Mouse (Mus musculus): Measurements from ENCODE around the gene Setd1a. TPM values are rescaled to one million over a fixed set of nuclear protein-coding genes. Genes with fewer than 3 reads are reported as not detected.
"Not testable (repeated sequence)": the region's sequence is repeated elsewhere in the genome, so short reads cannot be mapped to it uniquely, and the experiment has no call there.

Gene Setd1a
- total RNA-seq, 2 experiments from 2014 or later: 7.7 to 35.2 TPM

DNA sequence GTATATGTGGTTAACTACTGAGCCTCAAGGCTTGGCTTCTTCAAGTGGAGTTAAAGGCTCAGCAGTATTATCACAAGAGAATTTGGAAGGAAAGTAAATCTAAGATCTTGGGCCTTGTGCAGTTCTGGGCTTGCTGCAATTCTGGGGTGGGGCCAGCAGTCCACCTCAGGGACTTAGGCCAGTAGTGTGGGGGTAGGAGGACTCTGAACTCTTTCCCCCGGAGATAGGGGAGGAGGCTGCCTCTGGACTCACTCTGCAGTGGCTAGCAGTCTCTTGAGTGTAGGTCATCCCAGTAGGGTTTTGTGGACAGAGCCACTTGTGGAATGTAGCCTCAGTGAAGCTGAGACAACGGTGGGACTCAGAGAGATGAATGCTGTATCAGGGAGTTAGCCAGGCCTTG lies 10.7 kb upstream of the Setd1a start:
- no peak for ATAC-seq (ENCODE audit: poor library complexity, severe bottlenecking)

DNA sequence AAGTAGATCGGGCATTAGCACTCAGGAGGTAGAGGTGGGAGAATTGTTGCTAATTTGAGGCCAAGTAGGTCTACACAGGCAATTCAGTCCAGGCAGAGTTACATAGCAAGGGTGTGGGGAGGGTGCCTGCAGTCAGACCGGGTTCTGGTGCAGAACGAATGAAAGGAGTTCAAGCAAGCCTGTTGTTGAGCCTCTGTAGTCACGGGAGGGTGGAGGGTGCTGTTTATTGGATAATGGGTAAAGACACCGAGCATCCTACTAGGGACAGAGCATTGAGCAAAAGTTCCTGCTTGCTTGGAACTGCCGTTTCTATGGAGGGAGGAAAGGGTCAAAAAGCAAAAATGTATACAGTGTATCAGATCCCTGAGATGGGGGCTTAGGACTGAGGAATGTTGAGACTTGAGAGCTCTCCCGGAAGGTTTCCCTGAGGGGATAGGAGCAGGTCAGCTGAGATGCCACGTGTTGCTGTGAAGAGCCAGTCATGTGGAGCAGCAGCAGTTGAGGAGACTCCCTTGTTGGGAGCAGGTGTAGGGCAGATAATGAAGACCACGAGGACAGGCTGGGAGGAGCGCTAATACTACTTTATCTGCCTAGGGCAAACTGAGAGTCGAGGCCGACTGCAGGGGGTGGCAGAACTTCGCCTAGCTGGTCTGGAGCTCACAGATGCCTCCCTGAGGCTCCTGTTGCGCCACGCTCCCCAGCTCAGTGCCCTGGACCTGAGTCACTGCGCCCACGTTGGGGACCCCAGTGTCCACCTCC lies 9.4 kb upstream of the Setd1a start:
- ATAC-seq (ENCODE audit: poor library complexity, severe bottlenecking): no peak

DNA sequence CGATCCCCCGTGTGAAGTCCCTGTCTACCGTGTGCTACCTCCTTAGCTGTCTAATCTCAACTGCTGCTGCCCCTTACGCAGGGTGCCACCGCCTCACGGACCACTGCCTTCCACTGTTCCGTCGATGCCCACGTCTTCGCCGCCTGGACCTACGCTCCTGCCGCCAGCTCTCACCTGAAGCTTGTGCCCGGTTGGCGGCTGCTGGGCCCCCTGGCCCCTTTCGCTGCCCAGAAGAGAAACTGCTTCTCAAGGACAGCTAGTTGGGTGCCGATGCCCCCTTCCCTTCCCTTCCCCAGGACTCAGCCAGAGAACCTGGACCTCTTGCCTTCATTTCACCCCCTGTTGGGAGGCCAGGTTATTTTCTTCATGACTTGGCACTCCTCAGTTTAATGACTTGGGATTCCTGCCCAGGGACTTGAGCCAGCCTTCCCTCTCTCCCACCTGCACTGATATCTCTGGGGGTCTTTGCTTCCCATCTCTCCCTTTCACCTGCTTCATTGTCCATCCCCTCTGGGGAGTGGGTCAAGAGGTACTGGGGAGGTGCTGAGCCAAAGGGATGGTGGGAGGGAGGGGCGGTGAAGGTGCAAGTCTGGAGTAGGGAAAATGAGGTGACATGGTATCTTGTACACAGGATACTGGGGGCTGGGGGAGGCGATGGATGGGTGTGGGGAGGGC lies 8.7 kb upstream of the Setd1a start:
- ATAC-seq (ENCODE audit: poor library complexity, severe bottlenecking): no peak

DNA sequence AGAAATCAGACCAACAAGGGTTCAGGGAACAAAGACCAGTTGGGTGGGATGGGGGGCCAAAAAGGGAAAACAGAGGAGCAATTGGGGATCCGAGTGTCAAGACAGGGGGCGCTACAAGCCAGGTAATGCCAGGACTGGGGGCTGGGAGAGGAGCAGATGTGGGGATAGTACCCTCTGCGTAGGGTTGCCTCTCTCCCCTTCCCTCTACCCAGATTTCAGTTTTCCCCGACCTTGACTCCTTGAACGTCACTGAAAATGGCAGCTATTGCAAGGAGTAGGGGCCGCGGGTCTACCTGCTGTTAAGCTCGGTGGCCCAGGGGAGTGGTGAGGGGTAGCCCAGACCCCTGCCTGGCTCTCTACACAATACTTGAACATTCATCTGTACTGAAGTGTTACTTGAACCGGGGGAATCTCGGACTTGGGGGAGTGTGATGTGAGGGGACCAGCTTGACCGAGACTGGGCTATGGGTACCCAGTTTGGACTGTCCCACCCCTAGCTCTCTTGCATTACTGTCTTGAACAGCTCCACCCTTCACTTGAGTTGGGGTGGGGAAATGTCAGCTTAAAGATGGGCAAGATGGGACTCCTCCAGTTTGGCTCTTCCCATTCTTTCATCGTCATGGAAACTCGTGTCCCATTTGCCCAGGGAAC lies 8.0 kb upstream of the Setd1a start:
- ATAC-seq (ENCODE audit: poor library complexity, severe bottlenecking): no peak

DNA sequence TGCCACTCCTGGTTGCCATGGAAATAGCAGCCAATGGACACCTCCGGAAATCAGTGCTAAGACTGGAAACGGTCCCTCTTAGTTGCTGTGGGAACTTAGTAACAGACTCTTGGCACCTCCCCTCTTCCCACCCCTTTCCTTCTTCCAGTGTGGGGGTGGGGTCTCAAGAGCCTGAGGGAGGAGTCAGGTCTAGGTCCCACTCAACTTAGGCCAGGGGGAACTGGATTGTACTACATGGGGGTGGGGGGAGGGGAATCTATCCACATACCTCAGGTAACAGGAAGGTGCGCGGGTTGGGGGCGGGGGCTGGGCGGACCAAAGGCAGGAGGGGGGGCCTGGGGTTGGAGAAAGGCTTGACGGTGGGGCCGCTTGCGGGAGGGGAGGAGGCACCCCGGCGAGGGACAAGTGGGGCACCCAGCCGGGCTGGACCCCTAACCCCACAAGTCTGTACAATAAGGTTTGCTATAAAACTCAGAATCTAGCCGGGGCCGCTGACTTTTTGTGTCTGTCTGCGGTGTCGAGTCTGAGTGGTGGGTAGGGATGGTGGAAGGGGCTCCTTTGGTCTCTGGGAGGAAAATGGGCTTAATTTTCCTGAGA lies 7.4 kb upstream of the Setd1a start:
- peak; percentile 74 for ATAC-seq (ENCODE audit: poor library complexity, severe bottlenecking)

DNA sequence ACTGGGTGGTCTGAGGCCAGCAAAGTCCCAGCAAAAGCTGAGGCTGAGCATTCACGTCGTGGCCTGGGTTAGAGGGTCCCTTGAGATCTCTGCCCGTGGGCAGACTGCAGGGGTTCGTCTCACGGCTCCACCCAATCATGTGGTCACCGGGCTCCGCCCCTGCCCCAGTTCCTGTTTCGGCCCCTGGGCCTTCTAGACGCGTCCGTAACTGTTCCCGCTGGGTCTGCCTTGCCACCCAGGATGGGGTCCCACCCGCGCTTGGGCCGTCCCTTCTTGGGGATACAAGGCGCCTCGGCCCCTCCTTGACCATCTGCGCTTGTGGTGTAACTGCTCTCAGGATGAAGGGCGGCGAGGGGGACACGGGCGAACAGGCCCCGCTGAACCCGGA lies 6.8 kb upstream of the Setd1a start, which contains the start of gene Orai3:
Gene Orai3 (plus strand): TSS at position 165 of the 388 bp plus-strand sequence.
- peak; percentile 83 for ATAC-seq (ENCODE audit: poor library complexity, severe bottlenecking)

DNA sequence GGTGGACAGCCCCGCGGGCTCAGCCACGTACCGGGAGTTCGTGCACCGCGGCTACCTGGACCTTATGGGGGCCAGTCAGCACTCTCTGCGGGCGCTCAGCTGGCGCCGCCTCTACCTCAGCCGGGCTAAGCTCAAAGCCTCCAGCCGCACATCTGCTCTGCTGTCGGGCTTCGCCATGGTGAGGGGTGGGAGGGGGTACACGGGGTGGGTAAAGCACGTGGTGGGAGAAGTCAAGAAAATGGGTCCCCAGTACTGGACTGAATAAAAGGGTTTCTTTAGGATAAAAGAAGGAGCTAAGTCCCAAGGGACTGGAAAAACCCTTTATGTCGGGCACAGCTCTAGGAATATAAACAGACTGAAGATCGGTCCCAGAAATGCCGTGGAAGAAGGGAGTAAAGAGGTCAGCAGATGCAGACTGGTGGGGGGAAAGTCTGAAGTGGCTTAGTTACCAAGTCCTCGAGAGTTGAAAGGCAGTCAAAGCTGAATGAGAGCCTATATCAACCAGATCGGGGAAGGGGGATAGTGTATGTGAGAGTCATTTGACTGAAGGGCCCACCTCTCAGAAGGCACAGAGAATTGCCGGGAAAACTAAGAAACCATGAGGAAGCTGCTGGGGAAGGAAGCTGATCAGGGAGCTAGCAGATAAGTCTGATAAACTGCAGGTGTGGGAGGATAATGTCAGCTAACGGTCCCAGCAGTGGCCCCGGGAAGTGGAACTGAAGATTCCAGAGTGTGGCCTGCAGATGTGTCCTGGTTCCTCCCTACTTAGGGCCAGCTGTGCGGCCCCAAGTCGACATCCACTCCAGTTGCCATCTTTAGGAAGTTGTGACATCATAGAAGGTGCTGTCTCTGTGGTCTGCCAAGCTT lies 6.2 kb upstream of the Setd1a start:
- peak; percentile 34 for ATAC-seq (ENCODE audit: poor library complexity, severe bottlenecking)

DNA sequence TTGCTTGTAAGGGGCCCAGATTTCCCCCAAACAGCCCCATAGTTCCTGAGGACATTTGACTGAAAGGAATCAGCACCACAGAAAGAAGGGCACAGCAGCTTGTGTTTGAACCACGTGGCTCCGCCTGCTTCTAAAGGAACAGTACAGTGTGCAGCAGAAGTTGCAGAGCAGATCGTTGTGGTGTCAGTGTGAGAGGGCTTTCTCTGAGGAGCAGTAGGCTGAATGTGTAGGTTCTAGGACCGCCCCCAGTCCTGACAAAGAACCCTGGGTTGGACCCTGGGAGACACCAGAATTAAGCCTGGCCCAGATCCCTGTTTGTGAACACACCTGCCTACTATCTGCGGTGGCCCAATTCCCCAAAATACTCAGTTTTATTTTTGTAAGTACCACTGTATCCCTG lies 5.2 kb upstream of the Setd1a start:
- ATAC-seq (ENCODE audit: poor library complexity, severe bottlenecking): no peak

DNA sequence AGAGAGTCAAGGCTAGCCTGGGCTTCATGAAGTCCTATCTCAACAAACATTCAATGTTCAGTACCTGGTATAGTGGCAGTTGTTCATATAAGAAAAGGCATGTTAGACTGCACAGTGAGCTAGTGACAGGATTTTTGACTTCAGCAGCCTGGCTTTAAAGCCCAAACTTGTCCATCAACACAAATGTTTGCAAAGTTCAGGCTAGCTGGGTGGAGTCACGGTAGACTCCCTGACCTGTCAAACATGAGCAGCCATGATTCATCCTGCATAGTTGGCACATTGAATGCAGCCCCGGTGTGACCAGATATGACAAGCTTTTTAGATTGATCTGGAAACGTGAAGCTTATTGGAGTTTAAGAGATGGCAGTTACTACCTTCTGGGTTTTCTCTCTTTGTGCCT lies 4.4 kb upstream of the Setd1a start:
- ATAC-seq (ENCODE audit: poor library complexity, severe bottlenecking): no peak

DNA sequence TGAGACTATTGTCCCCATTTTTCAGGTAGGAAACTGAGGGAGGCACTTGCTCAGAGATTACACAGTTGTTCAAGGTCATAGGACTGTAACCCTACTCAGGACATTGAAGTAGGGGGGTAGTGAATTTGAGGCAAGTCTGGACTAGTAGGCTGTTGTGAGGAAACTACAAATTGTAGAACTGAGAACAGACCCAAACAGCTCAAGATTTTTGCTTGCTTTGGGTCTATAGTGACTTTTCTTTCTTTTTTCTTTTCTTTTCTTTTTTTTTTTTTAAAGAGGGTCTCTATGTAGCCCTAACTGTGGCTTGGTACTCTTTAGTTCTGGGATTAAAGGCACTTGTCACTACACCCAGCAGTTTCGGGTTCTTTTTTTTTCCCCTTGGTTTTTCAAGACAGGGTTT lies 3.9 kb upstream of the Setd1a start:
- no peak for ATAC-seq (ENCODE audit: poor library complexity, severe bottlenecking)

DNA sequence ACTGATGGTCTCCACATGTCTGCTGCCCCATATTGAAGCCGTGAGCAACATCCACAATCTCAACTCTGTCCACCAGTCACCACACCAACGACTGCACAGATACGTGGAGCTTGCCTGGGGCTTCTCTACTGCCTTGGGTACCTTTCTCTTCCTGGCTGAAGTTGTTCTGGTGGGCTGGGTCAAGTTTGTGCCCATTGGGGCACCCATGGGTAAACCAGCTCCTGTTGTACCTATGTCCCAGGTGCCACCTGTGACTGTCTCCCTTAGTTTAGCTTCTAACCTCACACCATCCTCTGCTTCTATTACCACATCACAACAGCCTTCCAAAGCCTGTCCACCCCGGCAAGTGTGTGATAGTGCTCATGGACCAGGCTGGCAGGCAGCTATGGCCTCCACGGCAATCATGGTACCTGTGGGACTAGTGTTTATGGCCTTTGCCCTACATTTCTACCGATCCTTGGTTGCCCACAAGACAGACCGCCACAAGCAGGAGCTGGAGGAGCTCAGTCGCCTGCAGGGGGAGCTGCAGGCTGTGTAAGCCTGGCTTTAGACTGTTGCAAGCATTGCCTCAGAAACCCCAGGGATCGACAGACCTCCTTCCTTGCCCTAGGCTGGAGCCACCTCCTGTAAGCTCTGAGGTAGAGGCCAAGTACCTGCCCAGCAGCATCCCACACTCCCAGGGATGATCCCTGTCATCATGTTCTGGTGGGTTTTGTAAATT lies 2.6 kb upstream of the Setd1a start:
- peak; percentile 28 for ATAC-seq (ENCODE audit: poor library complexity, severe bottlenecking)

DNA sequence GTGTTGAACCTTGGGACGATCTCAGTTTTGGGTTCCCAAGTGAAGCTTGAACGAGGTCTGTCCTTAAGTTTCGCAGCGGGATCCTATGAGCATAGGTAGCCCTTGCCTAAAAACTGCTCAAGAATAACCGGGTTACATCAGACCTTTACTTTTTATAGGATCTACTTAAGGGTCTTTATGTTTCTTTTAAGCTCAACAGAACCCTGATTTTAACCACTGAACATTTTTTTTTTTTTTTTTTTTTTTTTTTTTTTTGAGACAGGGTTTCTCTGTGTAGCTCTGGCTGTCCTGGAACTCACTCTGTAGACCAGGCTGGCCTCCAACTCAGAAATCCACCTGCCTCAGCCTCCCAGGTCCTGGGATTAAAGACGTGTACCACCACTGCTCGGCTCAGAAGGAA lies 633 bp upstream of the Setd1a start:
- not testable (repeated sequence) for ATAC-seq (ENCODE audit: poor library complexity, severe bottlenecking)

DNA sequence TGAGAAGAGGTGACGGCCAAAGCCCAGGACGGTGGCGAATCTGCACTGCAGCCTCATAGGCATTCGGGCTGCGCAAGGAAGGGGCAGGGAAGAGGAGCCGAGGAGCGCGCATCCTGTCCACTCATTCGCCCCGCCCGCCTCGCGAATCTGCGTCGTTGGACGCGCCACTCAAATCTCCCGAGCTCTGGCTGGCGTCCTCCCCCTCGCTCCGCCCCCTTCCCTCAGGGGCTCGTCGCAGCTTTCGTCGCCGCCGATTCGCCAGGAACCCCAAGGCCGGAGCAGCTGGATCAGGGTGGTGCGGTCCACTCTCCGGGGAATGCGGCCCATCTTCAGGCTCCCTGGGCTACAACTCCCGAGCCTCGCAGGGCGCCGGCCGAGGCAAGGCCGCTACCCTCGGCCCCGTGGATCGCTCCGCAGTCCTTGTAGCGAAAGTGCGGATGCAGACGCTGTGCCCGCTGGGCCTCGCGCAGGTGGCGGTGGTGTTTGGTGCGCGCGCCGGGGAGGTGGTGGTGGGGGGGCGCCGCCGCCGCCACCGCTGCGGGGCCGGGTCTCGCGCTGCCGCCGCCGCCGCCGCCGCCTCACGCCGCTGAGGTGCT lies 506 bp downstream of the Setd1a start:
- ATAC-seq (ENCODE audit: poor library complexity, severe bottlenecking): peak; percentile 94

DNA sequence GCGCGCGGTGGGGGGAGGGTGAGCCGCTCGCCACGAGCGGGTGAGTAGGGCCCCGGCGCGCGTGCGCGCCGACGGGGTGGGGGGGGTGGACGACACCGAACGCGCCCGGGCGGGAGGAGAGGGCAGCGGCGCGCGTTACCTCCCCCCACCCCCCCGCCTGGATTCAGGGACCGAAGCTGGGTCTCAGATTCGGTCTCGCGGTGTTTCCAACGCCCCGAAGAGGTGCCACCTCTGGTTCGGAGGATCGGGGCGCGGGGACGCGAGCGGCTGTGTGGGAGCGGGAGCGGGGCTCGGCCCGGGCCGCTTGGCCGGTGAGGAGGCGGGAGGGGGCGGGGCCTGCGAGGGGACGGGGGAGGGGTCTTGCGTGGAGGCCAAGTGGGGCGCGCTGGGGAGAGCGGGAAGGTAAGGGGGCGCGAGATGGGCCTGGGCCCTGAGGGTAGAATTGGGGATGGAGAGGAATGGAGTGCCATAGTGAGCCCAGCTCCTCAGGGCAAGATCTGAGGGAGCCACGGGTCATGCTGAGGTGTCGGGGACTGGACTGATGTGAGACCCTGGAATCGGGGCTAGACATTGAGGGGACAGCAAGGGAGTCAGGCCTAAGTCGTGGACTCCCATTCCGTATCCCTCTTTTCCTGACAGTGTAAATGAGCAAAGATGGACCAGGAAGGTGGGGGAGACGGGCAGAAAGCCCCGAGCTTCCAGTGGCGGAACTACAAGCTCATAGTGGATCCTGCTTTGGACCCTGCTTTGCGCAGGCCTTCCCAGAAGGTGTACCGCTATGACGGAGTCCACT lies 1.2 kb downstream of the Setd1a start:
- ATAC-seq (ENCODE audit: poor library complexity, severe bottlenecking): no peak

DNA sequence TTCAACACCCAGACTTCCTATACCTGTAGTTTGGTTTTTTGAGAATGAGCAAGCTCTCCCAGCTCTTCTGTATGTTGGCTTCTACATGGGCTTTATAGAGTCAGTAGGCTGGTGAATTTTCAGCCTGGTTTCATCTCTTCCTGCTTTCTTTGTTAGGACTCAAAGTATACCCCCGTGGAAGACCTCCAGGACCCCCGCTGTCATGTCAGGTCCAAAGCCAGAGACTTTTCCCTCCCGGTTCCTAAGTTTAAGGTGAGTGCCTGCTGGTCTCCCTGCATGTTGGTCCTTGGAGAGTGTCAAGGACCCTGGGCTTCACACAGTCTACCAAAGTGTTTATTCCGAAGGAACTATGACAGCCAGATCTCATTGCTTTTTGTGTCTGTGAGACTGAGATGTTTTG lies 1.9 kb downstream of the Setd1a start:
- no peak for ATAC-seq (ENCODE audit: poor library complexity, severe bottlenecking)

DNA sequence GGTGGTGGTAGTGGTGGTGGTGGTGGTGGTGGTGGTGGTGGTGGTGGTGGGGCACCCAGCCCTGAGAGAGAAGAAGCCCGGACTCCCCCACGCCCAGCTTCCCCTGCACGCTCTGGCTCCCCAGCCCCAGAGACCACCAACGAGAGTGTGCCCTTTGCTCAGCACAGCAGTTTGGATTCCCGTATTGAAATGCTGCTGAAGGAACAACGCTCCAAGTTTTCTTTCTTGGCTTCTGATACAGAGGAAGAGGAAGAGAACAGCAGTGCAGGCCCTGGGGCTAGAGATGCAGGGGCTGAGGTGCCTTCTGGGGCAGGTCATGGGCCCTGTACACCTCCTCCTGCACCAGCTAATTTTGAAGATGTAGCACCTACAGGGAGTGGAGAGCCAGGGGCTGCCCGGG lies 8.8 kb downstream of the Setd1a start, which contains the start of gene Gm49388:
Gene Gm49388 (plus strand): TSS at position 301 of the 400 bp plus-strand sequence.
- ATAC-seq (ENCODE audit: poor library complexity, severe bottlenecking): no peak

DNA sequence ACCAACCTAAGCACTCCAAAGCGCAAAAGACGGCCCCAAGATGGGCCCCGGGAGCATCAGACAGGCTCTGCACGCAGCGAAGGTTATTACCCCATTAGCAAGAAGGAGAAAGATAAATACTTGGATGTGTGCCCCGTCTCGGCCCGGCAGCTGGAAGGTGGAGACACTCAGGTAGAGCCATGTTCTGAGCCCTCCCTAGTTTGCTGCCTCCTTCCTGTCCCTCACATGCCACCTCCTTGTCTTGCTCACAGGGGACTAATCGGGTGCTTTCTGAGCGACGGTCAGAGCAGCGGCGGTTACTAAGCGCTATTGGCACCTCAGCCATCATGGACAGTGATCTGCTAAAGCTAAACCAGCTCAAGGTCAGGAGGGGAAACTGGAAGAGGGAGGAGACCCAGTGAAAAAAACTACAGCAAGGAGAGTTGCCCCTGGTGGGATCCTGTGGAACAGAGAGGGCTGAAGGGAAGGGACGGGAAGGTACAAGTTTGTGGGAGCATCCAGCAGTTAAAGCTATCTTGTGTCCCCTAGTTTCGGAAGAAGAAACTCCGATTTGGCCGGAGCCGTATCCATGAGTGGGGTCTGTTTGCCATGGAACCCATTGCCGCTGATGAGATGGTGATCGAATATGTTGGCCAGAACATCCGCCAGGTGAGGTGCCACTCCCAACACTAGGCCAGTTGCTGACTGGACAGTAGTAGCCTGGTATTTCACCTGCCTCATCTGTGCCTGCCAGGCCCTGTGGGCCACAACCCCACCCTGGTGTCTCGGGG lies 20.8 kb downstream of the Setd1a start:
- no peak for ATAC-seq (ENCODE audit: poor library complexity, severe bottlenecking)

DNA sequence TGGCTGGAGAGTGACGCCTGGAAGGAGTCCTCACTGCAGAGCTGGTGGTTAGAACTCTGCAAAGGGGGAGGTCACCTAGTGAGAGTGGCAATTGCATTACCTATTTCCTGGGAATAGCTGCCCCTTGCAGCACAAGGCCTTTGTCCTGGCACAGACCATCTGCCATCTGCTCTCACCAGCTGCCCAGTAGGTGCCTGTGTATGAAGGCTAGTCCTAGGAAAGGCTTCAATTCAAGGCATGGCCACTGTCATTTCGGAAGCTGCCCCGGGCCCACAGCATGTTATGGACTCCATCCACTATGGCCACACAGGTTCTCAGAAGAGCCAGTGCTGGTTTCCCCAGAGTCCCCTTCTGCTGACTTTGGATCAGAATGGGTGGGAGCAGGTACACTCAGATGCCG lies 22.1 kb downstream of the Setd1a start:
- ATAC-seq (ENCODE audit: poor library complexity, severe bottlenecking): no peak
